Mouse (Mus musculus): ENCODE measurements around the gene Strc.

DNA sequence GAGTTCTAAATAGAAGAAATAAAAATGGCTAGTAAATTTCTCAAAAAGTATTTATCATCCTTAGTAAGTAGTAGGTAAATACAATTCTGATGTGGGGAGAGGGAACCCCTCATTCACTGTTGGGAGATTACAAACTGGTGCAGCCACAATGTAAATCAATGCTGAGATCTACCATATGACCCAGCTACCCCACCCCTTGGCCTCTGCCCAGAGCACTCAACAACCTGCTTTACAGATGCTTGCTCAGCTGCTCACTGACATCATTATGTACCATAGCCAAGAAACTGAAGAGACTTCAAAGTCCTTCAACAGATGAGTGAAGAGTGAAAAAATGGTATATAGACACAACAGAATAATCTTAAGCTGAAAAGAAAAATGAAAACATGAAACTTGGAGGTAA, 16.3 kb upstream of the Strc start:
- TF ChIP-seq CTCF (conservative IDR thresholded peaks at IDR 0.05; ENCODE audit: low read length) (no peak), POU5F1 (IDR thresholded peaks at IDR 0.05; ENCODE audit: borderline replicate concordance, low read length) (no peak), NANOG (IDR thresholded peaks at IDR 0.05; ENCODE audit: borderline replicate concordance, low read length) (no peak)
